Mouse (Mus musculus) frontal cortex, postnatal 25 days (tissue): Measurements from ENCODE around the gene Hcn2.
"Not testable (repeated sequence)": the region's sequence is repeated elsewhere in the genome, so short reads cannot be mapped to it uniquely, and the experiment has no call there.

Experiments
- DNase-seq, 2 experiments: peaks; one replicate each; pipeline ENCODE4 v3.0.0; 2022; ENCODE audit warnings: low spot score in 2 of 2

The Hcn2 gene

GRCm38 (mm10) chr10:79687513-79687912 lies 28.9 kb upstream of the Hcn2 start:
- DNase-seq = no peak

DNA sequence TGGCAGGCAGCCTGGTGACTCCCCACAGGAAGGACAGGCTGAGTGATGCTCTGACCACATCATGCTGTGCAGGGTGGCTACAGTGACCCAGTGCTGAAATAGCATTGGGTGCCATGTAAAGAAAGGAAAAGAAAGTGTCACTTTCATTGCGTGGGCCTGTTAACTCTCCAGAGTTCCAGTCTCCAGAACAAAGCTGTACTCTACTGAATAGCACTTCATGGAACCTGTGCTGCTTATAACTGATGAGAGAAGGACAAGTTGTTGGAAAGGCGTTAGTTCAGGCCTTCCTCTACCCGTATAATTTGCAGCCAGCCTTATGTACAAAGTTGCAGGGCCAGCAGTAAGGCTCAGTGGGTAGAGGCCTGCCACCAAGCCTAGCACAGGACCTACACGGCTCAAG lies 27.7 kb upstream of the Hcn2 start, which contains the start of gene Gzmm:
Gzmm (plus strand) TSS at position 301 of the 400 bp plus-strand sequence.
- DNase-seq = no peak

- no peak for DNase-seq
Measured at GRCm38 (mm10) chr10:79689178-79689577, 27.3 kb upstream of the Hcn2 start.

DNA sequence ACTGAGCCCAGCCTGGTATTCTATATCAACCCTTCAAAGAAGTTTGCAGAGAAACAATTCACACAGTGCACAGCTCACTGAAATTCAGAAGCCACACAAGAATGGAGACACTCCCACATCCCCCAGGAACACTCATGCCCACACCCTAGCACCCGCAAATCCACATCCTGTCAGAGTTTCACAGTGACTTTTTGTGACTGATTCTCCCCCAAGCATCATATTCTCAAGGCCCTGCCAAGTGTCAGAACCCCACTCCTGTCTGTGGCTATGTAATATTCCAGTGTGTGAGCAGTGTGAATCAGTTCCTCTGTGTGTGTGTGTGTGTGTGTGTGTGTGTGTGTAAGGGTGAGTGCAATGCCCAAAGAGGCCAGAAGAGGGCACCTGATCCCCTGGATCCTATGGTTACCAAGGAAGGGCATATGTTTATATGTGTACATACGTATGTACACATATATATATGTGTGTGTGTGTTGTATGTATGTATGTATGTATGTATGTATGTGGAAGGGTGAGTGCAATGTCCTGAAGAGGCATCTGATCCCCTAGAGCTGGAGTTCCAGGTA lies 24.4 kb upstream of the Hcn2 start:
- DNase-seq = no peak

DNA sequence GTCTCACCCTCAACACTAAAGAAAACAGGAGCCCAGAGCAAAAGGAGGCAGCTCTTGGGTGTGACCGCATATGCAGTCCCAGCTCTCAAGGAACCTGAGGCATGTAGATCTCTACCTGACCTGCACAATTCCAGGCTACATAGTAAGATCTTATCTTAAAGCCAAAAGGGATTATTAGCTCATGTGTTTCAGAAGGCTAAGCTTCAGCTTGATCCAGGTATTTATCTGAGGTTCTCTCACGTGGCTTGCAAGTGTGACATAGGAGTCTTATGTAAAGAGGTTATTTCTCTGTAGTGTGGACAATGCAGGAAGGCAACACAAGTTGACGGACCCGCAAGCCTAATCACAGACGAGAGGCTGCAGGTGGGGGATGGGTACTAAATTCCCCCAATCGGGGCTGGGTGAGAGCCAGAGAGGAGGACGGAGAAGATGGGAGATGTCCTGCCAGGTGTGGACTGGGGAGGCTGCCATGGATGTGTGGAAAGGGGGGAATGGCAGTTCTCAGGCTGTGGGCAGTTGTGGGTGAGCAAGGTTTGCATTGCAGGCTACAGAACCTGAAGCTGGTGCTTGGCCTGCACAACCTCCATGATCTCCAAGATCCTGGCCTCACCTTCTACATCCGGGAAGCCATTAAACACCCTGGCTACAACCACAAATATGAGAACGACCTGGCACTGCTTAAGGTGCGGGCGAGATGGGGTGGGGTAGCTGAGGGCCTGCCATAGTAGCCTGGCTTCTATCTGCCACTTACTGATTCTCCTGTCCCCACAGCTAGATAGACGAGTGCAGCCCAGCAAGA lies 22.7 kb upstream of the Hcn2 start:
- DNase-seq = no peak

- no peak for DNase-seq
Measured at GRCm38 (mm10) chr10:79694379-79694655, 22.1 kb upstream of the Hcn2 start.

DNA sequence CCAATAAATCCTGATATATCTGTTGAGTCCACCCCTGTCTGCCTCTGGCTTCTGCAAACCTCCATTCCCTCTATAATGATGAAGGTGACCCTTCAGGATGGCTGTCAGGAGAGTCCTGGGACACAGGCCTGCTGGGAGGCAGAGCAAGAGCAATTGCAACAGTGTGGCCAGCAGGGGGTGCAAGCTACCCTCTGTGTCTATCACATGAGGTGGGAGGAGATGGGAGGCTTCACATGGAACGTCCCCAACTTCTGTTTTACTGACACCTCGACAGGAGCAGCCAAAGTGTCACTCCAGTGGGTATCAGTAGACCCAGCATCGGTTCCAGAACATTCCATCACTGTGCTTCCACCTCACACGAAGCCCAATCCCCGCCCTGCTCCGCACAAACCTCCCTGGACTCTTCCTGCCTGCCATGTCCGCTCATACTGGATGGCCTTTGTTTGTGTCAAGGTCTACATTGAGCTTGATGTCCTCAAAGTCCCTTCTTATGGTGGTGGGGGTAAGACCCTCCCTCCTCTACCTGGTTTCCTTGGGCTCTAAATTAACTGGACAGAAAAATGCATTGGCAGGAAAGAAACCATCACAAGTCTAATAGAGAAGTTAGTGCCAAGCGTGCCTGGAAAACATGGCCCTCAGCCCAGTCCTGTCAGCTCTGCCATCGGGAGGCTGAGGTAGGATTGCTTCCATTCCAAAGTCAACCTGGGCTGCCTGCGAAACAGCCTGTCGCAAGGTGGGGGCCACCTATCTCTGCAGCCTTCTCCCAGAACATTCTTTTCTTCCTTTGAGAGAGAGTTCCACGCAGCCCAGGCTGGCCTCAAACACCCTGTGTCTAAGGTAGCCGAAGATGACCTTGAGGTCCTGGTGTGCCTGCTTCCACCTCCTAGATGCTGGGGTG lies 21.0 kb upstream of the Hcn2 start:
- peak in 1 of 2 experiments; percentile 59 for DNase-seq

DNA sequence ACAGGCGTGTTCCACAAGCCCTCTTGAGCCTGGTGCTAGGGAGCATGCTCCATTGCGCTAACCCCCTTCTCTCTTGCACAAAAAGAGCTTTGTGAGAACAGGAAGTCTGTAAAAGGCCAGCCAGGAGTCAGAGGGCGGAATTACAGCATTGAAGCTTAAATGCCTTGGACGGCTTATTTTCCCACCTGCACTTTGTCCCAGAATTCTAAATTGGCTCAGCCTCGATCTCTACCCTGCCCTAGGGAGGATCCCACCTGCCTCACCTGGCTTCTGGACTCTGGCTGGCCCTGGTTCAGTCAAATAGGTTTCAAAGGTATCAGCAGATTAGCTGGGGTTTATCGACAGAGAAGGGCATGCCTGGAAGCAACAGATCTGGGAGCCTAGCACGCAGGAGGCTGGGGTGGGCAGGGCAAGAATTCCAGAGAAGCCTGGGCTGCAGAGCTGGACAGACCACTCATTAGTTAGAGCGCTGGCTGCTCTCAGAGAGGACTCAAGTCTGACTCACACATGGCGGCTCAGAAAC lies 20.2 kb upstream of the Hcn2 start:
- DNase-seq = no peak

GRCm38 (mm10) chr10:79697916-79698315 lies 18.5 kb upstream of the Hcn2 start:
- DNase-seq = no peak

DNA sequence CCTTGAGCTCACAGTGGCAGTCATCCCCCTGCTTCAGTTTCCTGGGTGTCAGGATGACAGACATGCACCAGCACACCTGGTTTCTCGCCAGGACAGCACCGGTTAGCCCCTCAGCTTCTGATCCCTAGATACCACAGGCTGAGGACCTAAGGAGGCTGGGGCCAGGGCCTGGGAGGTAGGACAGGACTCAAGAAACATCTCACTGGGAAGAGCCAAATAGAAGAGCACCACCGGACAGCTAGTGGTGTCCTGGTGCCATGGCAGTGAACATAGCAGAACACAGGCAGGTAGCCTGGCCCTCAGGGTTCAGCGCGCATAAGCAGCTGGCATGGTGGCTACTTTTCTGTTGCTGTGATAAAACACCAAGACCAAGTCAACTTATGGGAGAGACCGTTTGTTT lies 18.0 kb upstream of the Hcn2 start:
- DNase-seq = no peak

GRCm38 (mm10) chr10:79700676-79701075 lies 15.8 kb upstream of the Hcn2 start:
- DNase-seq = no peak

DNA sequence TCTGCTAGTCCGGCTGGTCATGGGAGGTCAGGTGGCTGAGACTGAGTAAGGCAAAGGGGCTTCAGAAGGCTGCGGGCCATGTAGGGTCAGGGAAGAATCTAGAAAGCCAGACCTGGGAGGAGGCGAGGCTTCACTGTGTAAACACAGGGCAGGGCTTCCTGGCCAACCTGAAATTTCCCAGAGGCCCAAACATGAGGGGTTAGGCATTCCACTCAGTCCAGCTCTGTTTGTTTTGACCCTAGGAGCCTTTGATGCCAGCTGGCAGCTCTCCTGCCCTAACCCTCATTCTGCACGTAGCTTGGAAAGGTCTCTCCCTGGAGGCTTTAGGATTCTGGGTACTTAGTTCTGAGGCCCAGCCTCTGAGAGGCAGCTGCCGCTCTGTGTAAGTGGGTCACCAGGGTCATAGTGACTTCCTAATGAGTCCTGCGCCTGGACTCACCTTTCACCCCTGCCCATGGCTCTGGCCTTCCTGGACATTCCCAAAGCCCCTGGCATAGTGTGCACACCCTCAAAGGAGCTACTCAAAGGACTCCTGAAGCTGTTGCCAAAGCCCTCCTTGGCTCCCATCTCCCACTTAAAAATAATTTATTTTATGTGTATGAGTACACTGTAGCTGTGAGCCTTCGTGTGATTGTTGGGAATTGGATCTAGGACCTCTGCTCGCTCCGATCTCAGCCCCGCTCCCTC lies 14.8 kb upstream of the Hcn2 start:
- no peak for DNase-seq

GRCm38 (mm10) chr10:79702970-79703369 lies 13.5 kb upstream of the Hcn2 start:
- not testable (repeated sequence) for DNase-seq

- no peak for DNase-seq
Measured at GRCm38 (mm10) chr10:79703541-79703940, 12.9 kb upstream of the Hcn2 start.

DNA sequence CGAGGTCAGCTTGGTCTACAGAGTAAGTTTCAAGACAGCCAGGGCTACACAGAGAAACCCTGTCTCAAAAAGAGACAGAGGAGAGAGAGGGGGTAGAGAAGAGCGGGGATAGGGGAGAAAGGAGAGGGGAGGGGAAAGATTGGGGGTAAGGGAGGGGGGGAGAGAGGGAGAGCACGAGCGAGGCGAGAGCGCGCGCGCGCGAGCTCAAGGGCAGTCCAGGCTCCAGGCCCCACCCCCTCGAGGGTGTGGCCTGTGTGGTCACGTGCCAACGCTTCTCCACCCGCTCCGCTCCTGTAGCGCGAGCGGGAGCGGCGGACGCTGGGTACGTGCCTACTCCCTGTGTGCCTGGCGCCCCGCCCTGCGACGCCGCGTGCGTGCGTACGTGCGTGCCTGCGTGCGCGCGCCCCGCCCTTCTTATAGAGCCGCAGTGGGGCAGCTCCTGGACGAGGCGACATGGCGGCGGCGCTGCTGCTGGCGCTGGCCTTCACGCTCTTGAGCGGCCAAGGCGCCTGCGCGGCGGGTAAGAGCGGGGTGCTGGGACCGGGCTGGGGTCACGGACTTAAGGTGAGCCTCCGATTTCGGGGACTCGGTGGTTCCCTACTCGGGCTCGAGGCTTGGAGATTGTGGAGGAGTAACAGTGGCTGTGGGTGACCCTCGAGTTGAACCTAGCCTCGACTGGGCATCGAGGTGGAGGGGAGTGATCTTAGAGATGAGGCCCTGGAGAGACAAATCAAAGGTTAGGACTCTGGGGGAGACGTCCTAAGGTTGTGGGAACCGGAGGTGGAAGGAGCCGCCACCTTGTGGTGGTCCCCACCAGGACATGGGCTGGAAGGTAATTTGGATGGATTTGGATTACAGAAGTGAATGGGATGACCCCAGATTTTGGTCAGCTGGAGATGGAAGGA lies 12.1 kb upstream of the Hcn2 start, which contains the start of gene Bsg:
Bsg (plus strand) TSS at position 427 of the 905 bp plus-strand sequence.
- peak; percentile 95 to 97 for DNase-seq

- no peak for DNase-seq
Measured at GRCm38 (mm10) chr10:79704970-79705360, 11.5 kb upstream of the Hcn2 start.

DNA sequence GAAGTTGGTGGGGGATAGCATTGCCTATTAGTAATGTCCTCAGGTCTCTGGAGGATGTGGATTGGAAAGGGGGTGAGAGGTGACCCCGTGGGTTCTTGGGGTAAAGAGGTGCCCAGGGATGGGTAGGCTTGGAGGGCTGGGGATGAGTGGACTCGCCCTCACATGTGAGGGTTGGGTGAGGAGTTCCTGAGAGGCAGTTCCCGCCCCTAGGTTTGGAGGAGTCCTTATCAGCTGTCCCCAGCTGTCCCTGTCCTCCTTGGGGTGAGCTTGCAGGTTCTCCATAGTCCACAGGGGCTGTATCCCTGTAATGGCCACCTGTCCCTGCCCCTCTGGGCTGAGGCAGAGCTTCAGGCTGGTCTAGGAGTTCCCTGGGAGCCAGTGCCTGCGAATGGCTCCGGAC lies 10.5 kb upstream of the Hcn2 start:
- no peak for DNase-seq

DNA sequence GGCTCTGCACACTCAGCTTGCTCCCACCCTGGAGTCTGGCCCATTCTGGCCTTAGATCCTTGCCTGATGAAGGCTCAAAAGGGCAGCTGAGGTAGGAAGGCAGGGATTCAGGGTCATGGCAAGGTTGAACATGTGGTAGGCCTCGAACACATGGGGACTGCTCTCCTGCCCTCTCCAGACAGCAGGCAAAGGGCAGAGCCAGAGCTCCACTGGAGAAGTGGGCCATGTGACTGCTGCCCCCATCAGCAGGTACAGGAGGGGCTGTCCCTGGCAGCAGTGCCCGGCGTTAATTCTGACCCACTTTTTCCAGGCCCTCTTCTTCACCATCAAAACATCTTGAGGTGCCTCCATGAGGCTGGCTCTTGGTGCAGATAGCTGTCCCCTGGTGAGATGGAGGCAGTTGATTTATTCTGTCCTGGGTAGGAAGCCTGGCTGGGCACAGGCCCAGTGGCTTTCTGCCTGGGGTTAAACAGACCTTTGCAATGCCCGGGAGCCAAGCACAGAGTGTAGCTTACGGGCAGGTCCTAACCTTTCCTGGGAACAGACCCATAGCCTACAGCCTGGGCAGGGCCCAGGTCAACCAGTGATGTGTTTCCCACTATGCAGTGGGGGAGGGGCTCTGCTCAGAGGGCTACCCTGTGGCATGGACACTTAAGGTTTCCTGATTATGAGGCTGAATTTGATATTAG lies 9.9 kb upstream of the Hcn2 start:
- DNase-seq = no peak

DNA sequence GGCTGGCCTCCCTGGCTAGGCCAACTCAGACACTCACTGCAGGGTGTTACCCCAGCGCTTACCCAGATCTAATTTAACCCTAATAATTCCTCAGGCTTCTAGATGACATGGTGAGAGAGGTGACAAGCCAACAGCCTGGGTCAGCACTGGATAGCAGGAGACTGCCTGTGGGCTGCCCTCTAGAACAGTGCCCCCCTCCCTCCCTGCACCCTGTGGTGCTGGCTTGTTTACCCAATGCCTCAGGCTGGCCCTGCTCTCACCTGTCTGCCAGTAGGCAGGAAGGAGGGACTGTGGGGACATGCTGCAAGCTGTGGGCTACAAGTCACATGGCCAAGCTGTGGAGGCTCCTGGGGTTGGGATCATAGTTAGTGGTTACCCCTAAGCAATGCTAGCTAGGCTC lies 9.3 kb upstream of the Hcn2 start:
- no peak for DNase-seq

GRCm38 (mm10) chr10:79707759-79708158 lies 8.7 kb upstream of the Hcn2 start:
- no peak for DNase-seq
